Mouse (Mus musculus): Measurements from ENCODE around the gene Cd59b. TPM values are rescaled to one million over a fixed set of nuclear protein-coding genes. Genes with fewer than 3 reads are reported as not detected.

Gene Cd59b
- not detected for total RNA-seq (2023)

DNA sequence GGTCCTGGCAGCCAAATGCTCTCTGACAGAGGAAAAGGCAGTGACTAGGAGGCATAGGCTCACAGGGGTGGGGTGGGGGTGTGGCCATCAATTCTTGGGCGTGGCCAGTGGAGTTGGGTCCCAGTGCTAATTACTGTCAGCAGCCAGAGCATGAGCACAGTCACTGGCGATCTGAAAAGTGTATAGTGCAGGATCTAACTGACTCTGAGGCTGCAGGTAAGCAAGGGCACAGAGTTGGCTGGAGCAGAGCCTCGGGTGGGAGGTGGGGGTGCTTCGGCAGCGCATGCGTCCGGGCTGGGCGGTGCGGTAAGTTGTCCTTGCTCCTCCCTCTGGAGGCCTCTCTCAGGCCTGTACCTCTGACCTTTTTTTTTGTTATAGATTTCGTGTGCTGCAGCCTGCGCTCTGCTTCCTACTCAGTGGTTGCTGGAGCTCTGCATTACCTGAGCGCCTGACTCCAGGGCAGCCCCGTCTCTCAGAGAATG is at the start of gene Cd59b:
Cd59b (plus strand) TSS at position 146 of the 482 bp plus-strand sequence.

DNA sequence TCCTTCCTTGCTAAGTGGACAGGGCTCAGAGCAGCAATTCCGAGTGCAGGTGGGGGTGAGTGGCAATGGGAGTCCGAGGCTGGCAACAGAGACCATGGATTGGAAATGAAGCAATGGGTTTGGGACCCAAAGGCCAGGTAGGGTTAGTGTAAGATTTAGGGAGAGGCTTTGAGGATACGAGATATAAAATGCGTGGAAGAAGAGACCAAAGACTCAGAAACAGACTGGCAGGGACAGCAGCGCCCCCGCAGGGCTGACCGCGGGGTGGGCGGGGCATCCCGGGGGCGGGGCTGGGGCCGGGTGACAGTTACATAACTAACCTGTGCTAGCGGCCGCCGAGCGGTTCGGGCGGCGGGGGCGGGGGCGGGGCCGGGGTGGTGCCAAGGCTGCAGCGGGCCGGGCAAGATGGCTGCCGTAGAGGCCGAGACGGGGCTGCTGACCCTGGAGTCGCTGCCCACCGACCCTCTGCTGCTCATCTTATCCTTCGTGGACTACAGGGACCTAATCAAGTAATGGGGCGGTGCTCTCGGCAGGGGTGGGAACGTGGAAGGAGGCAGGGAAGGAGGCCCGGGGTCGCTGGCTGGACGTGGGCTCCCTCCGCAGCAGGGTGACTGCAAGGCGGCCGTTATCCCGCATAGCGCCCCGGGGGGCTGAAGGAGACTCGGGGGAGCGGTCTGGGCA is 42.1 kb upstream of the Cd59b start, which contains the start of gene Fbxo3:
Fbxo3 (plus strand) TSS at position 264 of the 681 bp plus-strand sequence.

GRCm38 (mm10) chr2:104028139-104028723 is 41.4 kb upstream of the Cd59b start, which contains the start of gene 4931422A03Rik:
4931422A03Rik (minus strand) TSS chr2:104028361.

DNA sequence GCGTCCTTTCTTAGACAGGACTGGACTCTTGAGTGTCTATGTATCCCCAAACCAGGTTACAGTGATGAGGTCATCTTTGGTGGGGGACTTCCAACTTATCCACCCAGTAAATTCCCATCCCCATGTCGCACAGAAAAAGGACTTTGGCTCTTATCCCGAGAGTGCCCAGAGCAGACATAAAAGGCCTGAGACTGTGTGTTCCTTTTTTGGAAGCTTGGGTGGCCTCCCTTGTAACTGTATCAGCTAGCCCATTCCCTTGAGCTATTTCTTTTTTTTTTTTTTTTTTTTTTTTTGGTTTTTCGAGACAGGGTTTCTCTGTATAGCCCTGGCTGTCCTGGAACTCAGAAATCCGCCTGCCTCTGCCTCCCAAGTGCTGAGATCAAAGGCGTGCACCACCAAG is 4.1 kb upstream of the Cd59b start, which contains the start of gene Gm10912:
Gm10912 (plus strand) TSS at position 301 of the 400 bp plus-strand sequence.

DNA sequence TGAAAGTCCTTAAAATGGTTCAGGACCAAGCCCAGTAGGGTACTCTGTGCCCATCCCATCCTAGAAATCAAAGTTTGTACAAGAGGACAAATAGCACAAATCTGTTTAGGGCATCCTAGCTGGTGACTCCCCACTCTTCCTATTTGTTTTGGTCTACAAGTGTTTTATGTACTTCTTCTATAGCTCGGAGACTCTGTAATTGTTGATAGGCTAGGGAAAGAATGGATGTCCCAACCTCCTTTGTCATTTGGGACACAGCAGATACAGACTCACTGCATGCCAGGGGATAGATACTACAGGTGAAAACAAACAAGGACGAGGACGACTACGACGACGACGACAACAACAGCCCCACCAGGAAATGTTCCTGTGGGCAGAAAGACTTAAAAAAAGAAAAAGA is 1.2 kb upstream of the Cd59b start, which contains the start of gene Gm10799:
Gm10799 (minus strand) TSS at position 101 of the 400 bp plus-strand sequence.

GRCm38 (mm10) chr2:104095741-104096213 is 26.1 kb downstream of the Cd59b start, which contains the start of gene Cd59a:
Cd59a (plus strand) TSS chr2:104095801.

DNA sequence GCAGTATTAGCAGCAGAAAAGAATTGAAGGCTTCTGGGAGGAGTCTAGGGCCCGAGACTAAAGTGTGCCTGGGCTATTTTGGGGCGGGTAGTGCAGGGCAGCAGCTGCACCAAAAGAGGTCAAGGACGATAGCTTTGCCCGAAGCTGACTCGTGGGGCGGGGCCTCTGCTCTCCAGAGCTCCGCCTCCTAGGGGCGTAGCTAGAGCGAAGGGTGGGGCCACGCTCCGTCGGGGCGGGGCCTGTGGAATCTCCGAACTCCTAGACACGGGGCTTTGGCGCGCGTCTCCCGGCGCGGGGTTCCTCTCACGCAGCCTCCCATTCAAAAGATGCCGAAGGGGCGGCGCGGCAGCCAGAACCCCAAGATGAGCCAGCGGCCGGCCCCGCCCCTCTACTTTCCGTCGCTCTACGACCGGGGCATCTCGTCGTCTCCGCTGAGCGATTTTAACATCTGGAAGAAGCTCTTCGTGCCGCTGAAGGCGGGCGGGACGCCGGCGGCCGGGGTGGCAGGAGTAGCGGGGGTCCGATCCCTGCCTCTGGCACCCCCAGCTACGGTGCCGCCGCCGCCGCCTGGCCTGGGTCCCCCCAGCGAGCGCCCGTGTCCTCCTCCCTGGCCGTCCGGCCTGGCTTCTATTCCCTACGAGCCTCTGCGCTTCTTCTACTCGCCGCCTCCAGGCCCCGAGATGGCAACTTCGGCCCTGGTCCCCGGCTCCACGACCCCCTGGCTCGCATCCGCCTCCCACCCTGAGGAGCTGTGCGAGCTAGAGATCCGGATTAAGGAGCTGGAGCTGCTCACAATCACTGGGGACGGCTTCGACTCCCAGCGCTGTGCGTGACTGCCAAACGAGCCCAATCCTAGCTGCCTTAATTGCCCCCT is 53.1 kb downstream of the Cd59b start, which contains the start of gene A930018P22Rik:
A930018P22Rik (plus strand) TSS at position 265 of the 874 bp plus-strand sequence.

Other genes with a start within 250 kb of the Cd59b start
- 8.6 TPM for gene Lmo2, start 111.9 kb upstream of the Cd59b start, total RNA-seq (2023)
- 27.2 TPM for gene Fbxo3, start 42.1 kb upstream of the Cd59b start, total RNA-seq (2023)
- not detected for gene 4931422A03Rik, start 41.5 kb upstream of the Cd59b start, total RNA-seq (2023)
- 0.47 TPM for gene Gm10912, start 4.0 kb upstream of the Cd59b start, total RNA-seq (2023)
- gene Gm10799, start 1.3 kb upstream of the Cd59b start, total RNA-seq (2023): not detected
- gene Cd59a, start 26.0 kb downstream of the Cd59b start, total RNA-seq (2023): not detected
- gene A930018P22Rik, start 52.9 kb downstream of the Cd59b start, total RNA-seq (2023): not detected

Data from CD4-positive naive resting alpha-beta T cell, adult 57 days (primary cell).